Mouse (Mus musculus) bone marrow macrophage, adult 2 months (primary cell): ENCODE results near the gene 0610009B22Rik.

Experiments used
- CTCF ChIP-seq: IDR thresholded peaks from 2 replicates; pipeline ENCODE4 v1.5.1; 2012; ENCODE audit warnings: low read depth, mild to moderate bottlenecking, low read length, moderate library complexity
- POLR2A ChIP-seq: IDR thresholded peaks from 2 replicates; pipeline ENCODE4 v1.6.1; 2012; ENCODE audit warnings: mild to moderate bottlenecking, low read depth, low read length, borderline replicate concordance

DNA sequence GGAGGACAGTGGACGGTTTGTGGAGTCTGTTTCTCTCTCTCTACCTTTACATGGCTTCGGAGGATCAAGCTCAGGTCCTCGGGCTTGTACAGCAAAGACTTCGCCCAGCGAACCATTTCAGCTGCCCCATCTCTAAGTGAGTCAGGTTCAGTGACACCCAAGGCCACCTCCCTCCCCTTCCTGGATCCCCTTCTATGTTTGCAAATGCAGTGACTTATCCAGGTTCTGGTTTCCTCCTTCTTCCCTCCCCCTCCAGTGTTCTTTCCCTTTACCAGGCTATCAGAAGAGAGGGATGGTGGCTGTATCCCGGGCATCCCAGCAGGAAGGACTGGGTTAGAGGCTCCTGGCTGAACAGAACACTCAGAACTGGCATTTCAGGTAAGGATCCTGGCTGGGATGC is 34.9 kb downstream of the 0610009B22Rik start:
- no peak for TF ChIP-seq POLR2A
- no peak for TF ChIP-seq CTCF
